Mouse (Mus musculus) small intestine, adult 2 months (tissue): ENCODE data around the gene Mthfd1. TPM values are rescaled to one million over a fixed set of nuclear protein-coding genes. Genes with fewer than 3 reads are reported as not detected.
"Not testable (repeated sequence)": the region's sequence is repeated elsewhere in the genome, so short reads cannot be mapped to it uniquely, and the experiment has no call there.

Experiments
- H3K27ac ChIP-seq: fragments of 200-500 bp; 2 replicates; pipeline ENCODE4 v1.5.1; 2012; ENCODE audit warnings: low read depth, low read length, control low read depth, inconsistent platforms; ENCODE audit not compliant: insufficient read depth
- H3K27me3 ChIP-seq: fragments of 200-500 bp; 2 replicates; pipeline ENCODE4 v1.6.1; 2012; ENCODE audit warnings: mild to moderate bottlenecking, moderate library complexity, low read length, inconsistent platforms; ENCODE audit not compliant: control insufficient read depth, insufficient read depth
- H3K36me3 ChIP-seq: fragments of 200-500 bp; 2 replicates; pipeline ENCODE4 v1.6.1; 2012; ENCODE audit warnings: mild to moderate bottlenecking, low read length, control low read depth, inconsistent platforms; ENCODE audit not compliant: control insufficient read depth, insufficient read depth
- H3K4me1 ChIP-seq: fragments of 200-500 bp; 2 replicates; pipeline ENCODE4 v1.6.1; 2012; ENCODE audit warnings: low read length, inconsistent platforms, mixed read lengths; ENCODE audit not compliant: control insufficient read depth, insufficient read depth, insufficient read length
- H3K4me3 ChIP-seq: fragments of 200-500 bp; 2 replicates; pipeline ENCODE4 v1.5.1; 2012; ENCODE audit warnings: low read depth, mild to moderate bottlenecking, control low read depth, inconsistent platforms, low read length, moderate library complexity
- CTCF ChIP-seq: fragments of 200-500 bp; IDR thresholded peaks from 2 replicates; pipeline ENCODE4 v1.5.1; 2012; ENCODE audit warnings: low read depth, mild to moderate bottlenecking, control low read depth, inconsistent platforms, low read length, moderate library complexity, mixed read lengths; ENCODE audit not compliant: insufficient replicate concordance, insufficient read length; ENCODE audit errors: extremely low read depth
- POLR2A ChIP-seq: fragments of 200-500 bp; IDR thresholded peaks from 2 replicates; pipeline ENCODE4 v1.6.1; 2012; ENCODE audit warnings: low read depth, mild to moderate bottlenecking, control low read depth, inconsistent platforms, low read length, moderate library complexity
- WGBS: fragments of 180-500 bp; shearing (Covaris S2); methylation state at CpG from one replicate; pipeline ENCODE4 v1.1.7; 2018; 5-methylcytosine and 5-hydroxymethylcytosine counted together
- polyA plus RNA-seq: library from polyadenylated mRNA; depleted of rRNA; stranded (reverse); fragments of >200 nt; gene quantifications from 2 replicates; pipeline ENCODE4 v1.2.3, GENCODE M21; 2012; rRNA removed

Gene Mthfd1
- 7.3 and 11.3 TPM in 2 replicates for polyA plus RNA-seq

- TF ChIP-seq CTCF (peak; percentile 22; the same call in 1 of the 2 replicates), POLR2A (peak; percentile 24)
- WGBS, result 1% methylated on average over 43 of the region's 43 CpGs
- Histone ChIP-seq H3K36me3 (no peaks in the 10 kb centered on the region), H3K4me1 (peaks cover 4% of the 10 kb centered on the region; the same call in 1 of the 2 replicates), H3K27ac (peak within 1 kb of the TSS; percentile 54), H3K27me3 (no peaks in the 10 kb centered on the region), H3K4me3 (peak within 1 kb of the TSS; percentile 86)
Observed at GRCm38 (mm10) chr12:76254725-76255498, at the start of gene Mthfd1. TSS of gene Mthfd1 (plus strand) at chr12:76255298.

- WGBS, result 91% methylated on average over 5 of the region's 5 CpGs
- H3K27me3 ChIP-seq, result no peaks in the 10 kb centered on the region
- H3K4me3 ChIP-seq, result no peak overlapping the region
- TF ChIP-seq POLR2A (no peak), CTCF (no peak)
- H3K4me1 ChIP-seq, result no peaks in the 10 kb centered on the region
- H3K27ac ChIP-seq, result no peak overlapping the region
- no peaks in the 10 kb centered on the region for H3K36me3 ChIP-seq
Observed at GRCm38 (mm10) chr12:76209429-76209974, 45.6 kb upstream of the Mthfd1 start.

GRCm38 (mm10) chr12:76215121-76215520, 40.0 kb upstream of the Mthfd1 start:
- Histone ChIP-seq H3K4me3 (no peak overlapping the region), H3K4me1 (no peaks in the 10 kb centered on the region), H3K36me3 (no peaks in the 10 kb centered on the region), H3K27ac (no peak overlapping the region), H3K27me3 (no peaks in the 10 kb centered on the region)
- no peak for TF ChIP-seq CTCF
- no peak for TF ChIP-seq POLR2A
- 39% methylated on average over 5 of the region's 5 CpGs for WGBS

- no peaks in the 10 kb centered on the region for H3K4me1 ChIP-seq
- H3K36me3 ChIP-seq, result no peaks in the 10 kb centered on the region
- no peak for TF ChIP-seq POLR2A
- no peak for TF ChIP-seq CTCF
- no peak overlapping the region for H3K4me3 ChIP-seq
- 75% methylated on average over 11 of the region's 11 CpGs for WGBS
- H3K27ac ChIP-seq, result no peak overlapping the region
- H3K27me3 ChIP-seq, result no peaks in the 10 kb centered on the region
Observed at GRCm38 (mm10) chr12:76216716-76217115, 38.4 kb upstream of the Mthfd1 start.

- H3K4me1 ChIP-seq, H3K27me3 ChIP-seq, H3K36me3 ChIP-seq, H3K27ac ChIP-seq, H3K4me3 ChIP-seq: not testable (repeated sequence)
- 52% methylated on average over 4 of the region's 8 CpGs for WGBS
Observed at GRCm38 (mm10) chr12:76222104-76222503, 33.0 kb upstream of the Mthfd1 start.

- 83% methylated on average over 6 of the region's 6 CpGs for WGBS
- TF ChIP-seq POLR2A (no peak), CTCF (no peak)
Observed at GRCm38 (mm10) chr12:76230644-76231043, 24.5 kb upstream of the Mthfd1 start.

GRCm38 (mm10) chr12:76235253-76235652, 19.8 kb upstream of the Mthfd1 start:
- Histone ChIP-seq H3K4me3 (no peak overlapping the region), H3K27ac (no peak overlapping the region), H3K36me3 (no peaks in the 10 kb centered on the region), H3K4me1 (no peaks in the 10 kb centered on the region), H3K27me3 (no peaks in the 10 kb centered on the region)
- TF ChIP-seq CTCF (no peak), POLR2A (no peak)
- 86% methylated on average over 6 of the region's 6 CpGs for WGBS

More at GRCm38 (mm10) chr12:76230644-76231043, 24.5 kb upstream of the Mthfd1 start:
- Histone ChIP-seq H3K4me3 (no peak overlapping the region), H3K4me1 (no peaks in the 10 kb centered on the region), H3K27me3 (no peaks in the 10 kb centered on the region), H3K36me3 (no peaks in the 10 kb centered on the region), H3K27ac (no peak overlapping the region)
